Mouse (Mus musculus): Measurements from ENCODE around the gene Slc28a3. TPM values are rescaled to one million over a fixed set of nuclear protein-coding genes. Genes with fewer than 3 reads are reported as not detected.

Gene Slc28a3
- polyA plus RNA-seq (2012; ENCODE audit: insufficient read depth, low replicate concordance): 0.07 TPM in 1 of 2 replicates, not detected in the other

- peaks cover 12% of the 10 kb centered on the region for H3K27me3 ChIP-seq (replicated peaks)
- H3K4me3 ChIP-seq (replicated peaks): no peak within 1 kb of the TSS
- TF ChIP-seq FLI1 (IDR thresholded peaks at IDR 0.05; ENCODE audit: low read length) (no peak), GATA1 (IDR thresholded peaks at IDR 0.05; ENCODE audit: borderline replicate concordance, low read length) (no peak)
Measured at GRCm38 (mm10) chr13:58610716-58611115, at the start of gene Slc28a3. TSS of gene Slc28a3 (minus strand) at chr13:58610877.

DNA sequence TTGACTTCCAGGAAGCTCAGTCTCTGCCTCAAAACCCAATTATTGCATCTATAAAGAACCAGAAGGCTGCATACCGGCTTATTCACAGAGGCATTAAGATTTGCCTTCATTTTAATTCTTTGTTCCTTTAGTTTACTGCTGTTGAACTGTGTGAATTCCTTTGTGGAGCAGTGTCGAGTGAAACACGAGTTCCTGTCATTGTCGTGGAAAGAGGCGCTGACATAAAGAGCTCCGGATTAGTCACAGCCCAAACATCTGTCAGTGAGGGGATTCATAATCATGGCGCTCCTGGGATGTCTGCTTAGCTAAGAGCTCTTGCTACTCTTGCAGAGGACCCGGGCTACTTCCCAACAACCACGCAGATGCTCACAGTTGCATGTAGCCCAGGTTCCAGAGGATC, 47.3 kb upstream of the Slc28a3 start:
- H3K4me1 ChIP-seq: peaks cover 4% of the 10 kb centered on the region; the same call in 1 of the 2 replicates
- no peaks in the 10 kb centered on the region for H3K36me3 ChIP-seq (replicated peaks; ENCODE audit: low read length)
- no peaks in the 10 kb centered on the region for H3K27me3 ChIP-seq (replicated peaks)
- TF ChIP-seq GATA1 (IDR thresholded peaks at IDR 0.05; ENCODE audit: borderline replicate concordance, low read length): no peak
- TF ChIP-seq FLI1 (IDR thresholded peaks at IDR 0.05; ENCODE audit: low read length): no peak
- H3K4me3 ChIP-seq (replicated peaks): no peak overlapping the region
- peaks cover 64% of the 10 kb centered on the region for H3K9me3 ChIP-seq

More at GRCm38 (mm10) chr13:58610716-58611115, at the start of gene Slc28a3:
- Histone ChIP-seq H3K36me3 (replicated peaks; ENCODE audit: low read length) (no peaks in the 10 kb centered on the region), H3K4me1 (no peaks in the 10 kb centered on the region), H3K9me3 (no peaks in the 10 kb centered on the region)

DNA sequence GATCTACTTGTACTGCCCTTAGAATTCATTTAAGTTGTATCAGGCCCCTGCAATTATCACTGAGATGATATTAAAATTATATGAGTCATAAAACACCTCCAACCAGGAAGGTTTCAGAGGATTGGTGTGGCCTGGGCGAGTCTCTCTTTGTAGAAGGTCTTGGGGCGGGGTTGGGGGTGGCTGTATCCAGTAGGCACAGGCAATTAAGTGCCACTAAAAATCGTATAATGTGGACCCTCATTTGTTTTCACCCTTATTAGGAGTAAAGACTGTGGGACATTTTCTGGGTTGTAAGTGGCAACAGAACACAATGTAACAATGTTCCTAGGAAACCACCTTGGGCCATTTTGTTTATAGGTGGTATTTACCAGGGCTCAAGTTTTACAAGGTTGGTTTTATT, 46.2 kb upstream of the Slc28a3 start:
- Histone ChIP-seq H3K36me3 (replicated peaks; ENCODE audit: low read length) (no peaks in the 10 kb centered on the region), H3K4me1 (peaks cover 4% of the 10 kb centered on the region; the same call in 1 of the 2 replicates), H3K27me3 (replicated peaks) (no peaks in the 10 kb centered on the region), H3K4me3 (replicated peaks) (no peak overlapping the region), H3K9me3 (peaks cover 60% of the 10 kb centered on the region)
- no peak for TF ChIP-seq FLI1 (IDR thresholded peaks at IDR 0.05; ENCODE audit: low read length)
- TF ChIP-seq GATA1 (IDR thresholded peaks at IDR 0.05; ENCODE audit: borderline replicate concordance, low read length): no peak

DNA sequence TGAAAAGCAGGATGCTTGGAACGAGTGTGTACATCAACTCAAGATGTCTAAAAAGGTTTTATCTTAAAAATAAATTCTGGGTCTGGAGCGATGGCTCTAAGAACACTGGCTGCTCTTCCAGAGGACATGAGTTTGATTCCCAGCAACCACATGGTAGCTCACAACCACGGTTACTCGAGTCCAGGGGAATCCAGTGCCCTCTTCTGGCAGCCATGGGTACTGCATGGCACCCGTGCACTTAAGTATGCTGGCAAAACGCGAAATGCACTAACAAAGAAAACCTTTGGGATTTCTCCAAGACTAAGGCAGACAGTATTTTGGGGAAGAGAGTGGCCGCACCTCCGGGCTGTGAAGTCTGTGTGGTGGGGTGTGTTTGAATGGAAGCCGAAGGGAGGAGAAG, 44.9 kb upstream of the Slc28a3 start:
- TF ChIP-seq GATA1 (IDR thresholded peaks at IDR 0.05; ENCODE audit: borderline replicate concordance, low read length) (no peak), FLI1 (IDR thresholded peaks at IDR 0.05; ENCODE audit: low read length) (no peak)
- Histone ChIP-seq H3K9me3 (peaks cover 52% of the 10 kb centered on the region), H3K4me1 (peaks cover 4% of the 10 kb centered on the region; the same call in 1 of the 2 replicates), H3K36me3 (replicated peaks; ENCODE audit: low read length) (no peaks in the 10 kb centered on the region), H3K4me3 (replicated peaks) (no peak overlapping the region), H3K27me3 (replicated peaks) (no peaks in the 10 kb centered on the region)

DNA sequence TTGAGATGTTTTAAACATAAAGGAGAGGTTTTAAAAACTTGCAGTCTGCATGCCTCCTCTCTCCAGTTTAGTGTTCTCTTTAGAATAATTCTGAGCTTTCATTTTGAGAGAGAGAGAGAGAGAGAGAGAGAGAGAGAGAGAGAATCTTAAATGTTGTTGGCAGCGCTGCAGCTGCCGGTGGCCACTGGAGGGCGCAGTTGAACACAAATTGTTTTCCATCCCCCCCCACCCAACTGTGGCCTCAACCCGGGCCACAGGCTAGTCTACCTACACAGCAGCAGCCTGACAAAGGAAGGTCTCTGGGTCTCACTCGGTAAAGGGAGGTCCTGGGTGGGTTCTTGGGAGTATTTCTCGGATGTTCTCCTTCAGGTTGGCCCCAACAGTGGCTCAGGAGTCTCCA, 29.7 kb upstream of the Slc28a3 start:
- TF ChIP-seq GATA1 (IDR thresholded peaks at IDR 0.05; ENCODE audit: borderline replicate concordance, low read length) (no peak), FLI1 (IDR thresholded peaks at IDR 0.05; ENCODE audit: low read length) (no peak)
- Histone ChIP-seq H3K9me3 (no peaks in the 10 kb centered on the region), H3K4me1 (peaks cover 8% of the 10 kb centered on the region; the same call in 1 of the 2 replicates), H3K27me3 (replicated peaks) (peaks cover 2% of the 10 kb centered on the region), H3K36me3 (replicated peaks; ENCODE audit: low read length) (no peaks in the 10 kb centered on the region), H3K4me3 (replicated peaks) (no peak overlapping the region)

- peaks cover 8% of the 10 kb centered on the region; the same call in 1 of the 2 replicates for H3K4me1 ChIP-seq
- no peaks in the 10 kb centered on the region for H3K9me3 ChIP-seq
- no peak for TF ChIP-seq GATA1 (IDR thresholded peaks at IDR 0.05; ENCODE audit: borderline replicate concordance, low read length)
- TF ChIP-seq FLI1 (IDR thresholded peaks at IDR 0.05; ENCODE audit: low read length): no peak
- H3K4me3 ChIP-seq (replicated peaks): no peak overlapping the region
- peaks cover 2% of the 10 kb centered on the region for H3K27me3 ChIP-seq (replicated peaks)
- no peaks in the 10 kb centered on the region for H3K36me3 ChIP-seq (replicated peaks; ENCODE audit: low read length)
Measured at GRCm38 (mm10) chr13:58638950-58639349, 28.3 kb upstream of the Slc28a3 start.

- peaks cover 8% of the 10 kb centered on the region; the same call in 1 of the 2 replicates for H3K4me1 ChIP-seq
- H3K27me3 ChIP-seq (replicated peaks): peaks cover 2% of the 10 kb centered on the region
- no peaks in the 10 kb centered on the region for H3K9me3 ChIP-seq
- H3K4me3 ChIP-seq (replicated peaks): no peak overlapping the region
- TF ChIP-seq GATA1 (IDR thresholded peaks at IDR 0.05; ENCODE audit: borderline replicate concordance, low read length) (no peak), FLI1 (IDR thresholded peaks at IDR 0.05; ENCODE audit: low read length) (no peak)
- H3K36me3 ChIP-seq (replicated peaks; ENCODE audit: low read length): no peaks in the 10 kb centered on the region
Measured at GRCm38 (mm10) chr13:58637360-58638002, 26.8 kb upstream of the Slc28a3 start.

- TF ChIP-seq GATA1 (IDR thresholded peaks at IDR 0.05; ENCODE audit: borderline replicate concordance, low read length) (no peak), FLI1 (IDR thresholded peaks at IDR 0.05; ENCODE audit: low read length) (no peak)
- no peaks in the 10 kb centered on the region for H3K36me3 ChIP-seq (replicated peaks; ENCODE audit: low read length)
- no peaks in the 10 kb centered on the region for H3K9me3 ChIP-seq
- H3K4me1 ChIP-seq: peaks cover 8% of the 10 kb centered on the region; the same call in 1 of the 2 replicates
- peaks cover 3% of the 10 kb centered on the region for H3K27me3 ChIP-seq (replicated peaks)
- no peak overlapping the region for H3K4me3 ChIP-seq (replicated peaks)
Measured at GRCm38 (mm10) chr13:58633887-58634286, 23.2 kb upstream of the Slc28a3 start.

GRCm38 (mm10) chr13:58630756-58631155, 20.1 kb upstream of the Slc28a3 start:
- no peaks in the 10 kb centered on the region for H3K4me1 ChIP-seq
- no peak for TF ChIP-seq FLI1 (IDR thresholded peaks at IDR 0.05; ENCODE audit: low read length)
- TF ChIP-seq GATA1 (IDR thresholded peaks at IDR 0.05; ENCODE audit: borderline replicate concordance, low read length): no peak
- H3K27me3 ChIP-seq (replicated peaks): peaks cover 1% of the 10 kb centered on the region
- H3K9me3 ChIP-seq: no peaks in the 10 kb centered on the region
- no peaks in the 10 kb centered on the region for H3K36me3 ChIP-seq (replicated peaks; ENCODE audit: low read length)
- no peak overlapping the region for H3K4me3 ChIP-seq (replicated peaks)

DNA sequence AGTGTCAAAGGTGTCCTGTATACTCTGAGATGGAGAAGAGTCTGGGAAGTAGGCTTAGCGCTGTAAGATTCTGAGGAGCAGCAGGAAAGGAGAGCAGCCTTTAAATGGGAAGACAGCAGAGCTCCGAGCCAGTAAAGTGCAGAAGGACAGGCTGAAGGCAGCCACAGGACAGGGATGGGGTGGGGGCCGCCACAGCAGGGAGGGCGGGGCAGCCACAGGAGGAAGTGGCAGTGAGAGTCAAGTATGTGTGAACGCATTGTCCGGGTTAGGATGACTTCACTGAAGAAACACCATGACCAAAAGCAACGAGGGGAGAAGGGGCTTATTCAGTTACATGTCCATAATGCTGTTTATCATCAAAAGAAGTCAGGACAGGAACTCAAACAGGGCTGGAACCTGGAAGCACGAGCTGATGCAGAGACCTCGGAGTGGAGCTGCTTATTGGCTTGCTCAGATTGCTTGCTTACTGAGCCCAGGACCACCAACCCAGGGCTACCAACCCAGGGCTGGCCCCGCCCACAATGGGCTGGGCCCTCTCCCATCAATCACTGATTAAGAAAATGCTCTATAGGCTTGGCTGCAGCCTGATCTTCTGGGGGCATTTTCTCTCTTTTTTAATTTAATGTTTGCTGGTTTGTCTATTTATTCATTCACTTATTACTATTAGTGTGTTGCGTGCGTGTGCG, 18.8 kb upstream of the Slc28a3 start:
- no peak for TF ChIP-seq GATA1 (IDR thresholded peaks at IDR 0.05; ENCODE audit: borderline replicate concordance, low read length)
- TF ChIP-seq FLI1 (IDR thresholded peaks at IDR 0.05; ENCODE audit: low read length): no peak
- Histone ChIP-seq H3K9me3 (no peaks in the 10 kb centered on the region), H3K27me3 (replicated peaks) (peaks cover 1% of the 10 kb centered on the region), H3K4me3 (replicated peaks) (no peak overlapping the region), H3K4me1 (no peaks in the 10 kb centered on the region), H3K36me3 (replicated peaks; ENCODE audit: low read length) (no peaks in the 10 kb centered on the region)

All from megakaryocyte, embryonic 14.5 days (primary cell).